Mouse (Mus musculus) bone marrow macrophage, adult 2 months (primary cell): ENCODE measurements around the gene Nhlrc2. TPM values are rescaled to one million over a fixed set of nuclear protein-coding genes. Genes with fewer than 3 reads are reported as not detected.

Experiments
- H3K27ac ChIP-seq: 2 replicates; pipeline ENCODE4 v1.5.1; 2012; ENCODE audit warnings: low read depth, low read length; ENCODE audit not compliant: insufficient read depth
- H3K4me1 ChIP-seq: 2 replicates; pipeline ENCODE4 v1.6.1; 2012; ENCODE audit warnings: low read length; ENCODE audit not compliant: control insufficient read depth, insufficient read depth
- H3K4me3 ChIP-seq: 2 replicates; pipeline ENCODE4 v1.5.1; 2012; ENCODE audit warnings: mild to moderate bottlenecking, low read length, moderate library complexity; ENCODE audit not compliant: insufficient read depth
- CTCF ChIP-seq: IDR thresholded peaks from 2 replicates; pipeline ENCODE4 v1.5.1; 2012; ENCODE audit warnings: low read depth, mild to moderate bottlenecking, low read length, moderate library complexity
- POLR2A ChIP-seq: IDR thresholded peaks from 2 replicates; pipeline ENCODE4 v1.6.1; 2012; ENCODE audit warnings: mild to moderate bottlenecking, low read depth, low read length, borderline replicate concordance
- polyA plus RNA-seq: library from polyadenylated mRNA; stranded (reverse); fragments of >200 nt; gene quantifications from 2 replicates; pipeline ENCODE4 v1.2.4, GENCODE M21; 2012; ENCODE audit not compliant: missing spikeins, insufficient read depth, insufficient read length

Nhlrc2 gene
- polyA plus RNA-seq, 1 experiment, result 11.3 TPM

DNA sequence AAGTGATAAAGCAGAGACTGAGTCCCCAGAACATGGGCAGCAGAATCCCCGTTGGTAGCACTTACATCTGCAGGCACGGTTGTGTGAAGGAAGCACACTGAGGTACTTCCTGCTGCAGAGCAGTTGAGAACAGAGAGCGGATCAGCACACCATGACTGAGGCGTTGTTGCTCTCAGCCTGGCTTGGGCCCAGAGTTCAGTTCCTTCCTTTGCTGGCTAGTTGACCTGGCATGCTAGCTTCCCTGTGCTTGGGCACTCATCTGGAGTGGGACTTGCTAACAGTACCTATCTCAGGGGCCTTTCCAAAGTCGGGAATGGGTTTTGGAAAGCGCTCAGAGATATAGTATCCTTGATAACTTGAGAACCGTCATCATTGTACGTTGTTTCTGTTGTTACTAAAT is 38.3 kb downstream of the Nhlrc2 start:
- H3K4me1 ChIP-seq, result peaks cover 11% of the 10 kb centered on the region
- no peak overlapping the region for H3K27ac ChIP-seq
- H3K4me3 ChIP-seq, result no peak overlapping the region
- no peak for TF ChIP-seq CTCF

DNA sequence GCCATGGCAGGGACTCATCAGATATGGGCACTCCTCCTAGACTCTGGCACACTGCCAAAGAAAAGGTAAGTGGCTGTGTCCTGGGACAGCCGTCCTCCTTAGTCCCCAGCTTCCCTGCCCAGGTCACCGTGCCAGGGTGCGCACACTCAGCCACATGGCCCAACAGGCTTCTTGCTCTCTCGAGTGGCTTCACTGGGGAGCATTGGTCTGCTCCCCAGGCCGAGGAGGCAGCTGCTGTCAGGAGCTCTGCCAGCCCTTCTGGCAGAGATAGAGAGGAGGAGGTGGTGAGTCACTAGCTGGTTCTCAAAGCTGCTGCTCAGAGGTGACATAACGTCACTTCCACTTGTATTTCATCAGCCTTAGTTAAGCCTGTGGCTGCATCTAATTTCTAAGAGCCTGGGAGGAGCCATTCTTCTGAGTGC is 40.2 kb downstream of the Nhlrc2 start:
- Histone ChIP-seq H3K4me1 (peaks cover 11% of the 10 kb centered on the region), H3K27ac (no peak overlapping the region), H3K4me3 (no peak overlapping the region)
- TF ChIP-seq CTCF (no peak), POLR2A (no peak)

DNA sequence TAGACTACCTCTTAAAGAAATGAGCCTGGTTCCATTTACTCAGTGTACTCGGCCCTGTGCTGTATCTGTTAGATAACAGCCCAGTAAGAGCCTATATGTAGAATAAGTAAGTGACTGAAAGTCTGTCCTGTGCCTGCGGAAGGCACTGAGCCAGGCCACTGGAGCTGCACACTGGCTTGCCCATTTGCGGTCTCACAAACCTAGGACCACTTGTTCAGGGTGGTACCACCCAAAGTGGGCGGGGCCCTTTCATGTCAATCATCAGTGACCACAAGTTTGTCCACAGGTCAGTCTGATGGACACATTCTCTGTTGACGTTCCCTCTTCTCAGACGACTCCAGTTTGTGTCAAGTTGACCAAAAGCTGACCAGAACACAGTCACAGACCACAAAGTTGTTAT is 40.9 kb downstream of the Nhlrc2 start:
- Histone ChIP-seq H3K4me3 (no peak overlapping the region), H3K27ac (no peak overlapping the region), H3K4me1 (peaks cover 11% of the 10 kb centered on the region)
- TF ChIP-seq POLR2A (no peak), CTCF (no peak)

DNA sequence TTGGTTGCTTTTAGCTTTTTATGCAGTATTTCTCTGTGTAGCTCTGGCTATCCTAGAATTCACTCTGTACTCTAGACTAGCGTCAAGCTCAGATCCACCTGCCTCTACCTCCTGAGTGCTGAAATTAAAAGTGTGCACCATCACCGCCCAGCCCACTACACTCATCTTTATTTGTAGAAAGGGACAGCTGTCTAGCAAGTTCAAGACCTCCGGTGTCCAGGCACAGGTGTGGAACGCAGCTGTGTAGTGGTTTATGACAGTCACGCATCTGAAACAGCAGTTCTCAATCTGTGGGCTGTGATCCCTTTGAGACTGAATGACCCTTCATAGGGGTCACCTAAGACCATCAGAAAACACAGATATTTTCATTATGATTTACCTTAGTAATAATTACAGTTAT is 41.4 kb downstream of the Nhlrc2 start:
- peaks cover 11% of the 10 kb centered on the region for H3K4me1 ChIP-seq
- TF ChIP-seq CTCF (no peak), POLR2A (no peak)
- no peak overlapping the region for H3K4me3 ChIP-seq
- H3K27ac ChIP-seq, result no peak overlapping the region

DNA sequence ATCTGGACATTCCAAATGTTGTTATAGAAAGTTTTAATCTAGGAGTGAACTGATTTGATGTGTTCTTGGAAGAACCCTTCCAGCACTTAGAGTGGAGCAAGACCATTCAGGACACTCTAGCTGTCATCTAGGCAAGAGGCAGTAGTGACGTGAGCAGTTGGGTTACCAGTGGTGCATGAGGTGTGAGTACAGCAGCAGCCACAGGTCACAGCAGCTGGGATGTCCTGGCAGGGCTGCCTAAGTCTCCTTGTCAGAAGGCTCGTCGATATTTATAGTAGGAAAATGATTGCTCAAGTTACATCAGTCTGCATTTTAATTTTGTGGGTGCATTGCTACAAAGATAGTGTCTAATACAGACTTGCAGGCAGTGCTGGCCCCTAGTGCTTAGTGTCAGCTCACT is 42.2 kb downstream of the Nhlrc2 start:
- no peak for TF ChIP-seq POLR2A
- TF ChIP-seq CTCF, result no peak

DNA sequence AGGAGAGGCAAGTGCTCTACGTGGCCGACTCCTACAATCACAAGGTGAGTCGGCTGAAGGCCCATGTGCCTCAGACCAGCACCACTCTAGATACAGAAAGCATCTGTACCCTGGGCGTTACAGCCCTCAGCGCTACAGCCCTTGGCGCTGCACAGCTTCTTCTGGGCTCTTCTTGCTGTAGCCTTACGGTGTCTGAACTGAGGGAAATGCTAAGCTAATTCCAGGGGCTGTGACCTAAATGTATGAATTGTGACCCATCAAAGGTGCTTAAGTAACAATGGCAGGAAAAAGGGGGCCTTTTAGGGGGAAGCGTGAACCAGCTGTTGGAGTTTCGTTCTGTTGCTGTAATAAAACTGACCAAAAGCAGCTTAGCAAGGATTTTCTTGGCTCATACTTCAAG is 44.4 kb downstream of the Nhlrc2 start:
- H3K4me3 ChIP-seq, result no peak overlapping the region
- no peak overlapping the region for H3K27ac ChIP-seq
- TF ChIP-seq POLR2A, result no peak
- TF ChIP-seq CTCF, result no peak
- peaks cover 9% of the 10 kb centered on the region for H3K4me1 ChIP-seq

More for the DNA sequence above, 42.2 kb downstream of the Nhlrc2 start:
- H3K27ac ChIP-seq, result no peak overlapping the region
- peaks cover 11% of the 10 kb centered on the region for H3K4me1 ChIP-seq
- no peak overlapping the region for H3K4me3 ChIP-seq

DNA sequence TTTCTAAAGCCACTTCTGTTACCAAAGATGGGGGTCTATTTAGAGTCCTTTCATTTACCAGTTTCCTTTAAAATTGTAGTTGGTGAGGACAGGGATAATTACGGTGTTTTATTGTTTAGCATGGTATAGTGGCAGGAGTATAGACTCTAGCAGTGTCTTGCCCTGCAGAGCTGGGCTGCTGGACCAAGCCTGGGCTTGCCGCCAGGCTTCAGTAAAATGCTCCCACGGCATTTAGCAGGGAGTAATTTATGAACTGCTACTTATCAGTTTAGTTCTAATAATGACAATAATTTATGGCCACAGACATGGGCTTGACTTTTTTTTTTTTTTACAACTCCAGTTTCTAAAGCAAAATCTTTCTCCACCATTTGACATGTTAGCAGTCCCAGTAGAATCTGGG is 51.9 kb downstream of the Nhlrc2 start:
- Histone ChIP-seq H3K4me3 (no peak overlapping the region), H3K27ac (no peak overlapping the region), H3K4me1 (no peaks in the 10 kb centered on the region)
- no peak for TF ChIP-seq CTCF
- no peak for TF ChIP-seq POLR2A

DNA sequence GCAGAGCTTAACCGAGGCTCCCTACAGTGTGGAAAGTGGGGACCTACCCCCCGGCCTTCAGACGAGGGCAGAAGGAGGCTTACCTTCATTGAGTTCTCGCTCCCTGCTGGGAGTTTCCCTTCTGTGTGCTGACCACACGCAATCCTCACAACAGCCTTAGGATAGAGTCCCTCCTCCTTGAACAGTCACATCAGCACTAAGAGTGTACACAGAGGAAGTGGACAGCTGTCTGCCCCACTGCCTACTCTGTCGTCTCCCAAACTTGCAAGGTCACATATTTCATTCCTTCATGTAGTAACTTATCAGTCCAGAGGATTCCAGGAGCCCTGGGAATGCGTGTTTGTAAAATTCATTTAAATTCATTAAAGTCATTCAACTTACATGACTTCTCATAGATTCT is 52.7 kb downstream of the Nhlrc2 start:
- H3K4me3 ChIP-seq, result no peak overlapping the region
- H3K4me1 ChIP-seq, result no peaks in the 10 kb centered on the region
- no peak for TF ChIP-seq CTCF
- no peak overlapping the region for H3K27ac ChIP-seq

DNA sequence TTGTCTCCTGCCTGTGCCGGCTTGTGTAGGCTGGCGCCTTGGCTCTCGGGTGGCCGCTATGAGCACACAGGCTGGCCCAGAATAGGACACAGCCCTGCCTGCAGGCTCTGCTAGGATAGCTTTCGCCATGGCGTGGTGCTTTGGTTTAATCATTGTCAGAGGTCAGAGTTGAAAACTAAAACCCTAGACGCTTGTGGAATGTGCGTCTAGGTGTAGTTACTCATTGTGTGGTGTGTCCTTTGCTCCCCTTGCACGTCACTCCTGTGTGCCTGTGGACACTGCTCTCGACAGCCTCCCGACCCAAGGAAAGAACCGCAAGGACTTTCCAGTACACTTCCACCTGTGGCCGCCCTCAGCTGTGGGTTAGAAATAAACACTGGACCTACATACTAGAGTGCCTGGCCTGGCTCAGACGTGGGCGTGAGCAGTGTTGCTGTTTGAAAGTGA is 53.9 kb downstream of the Nhlrc2 start:
- H3K4me3 ChIP-seq, result no peak overlapping the region
- no peak overlapping the region for H3K27ac ChIP-seq
- no peaks in the 10 kb centered on the region for H3K4me1 ChIP-seq
- TF ChIP-seq CTCF, result no peak
- TF ChIP-seq POLR2A, result no peak

DNA sequence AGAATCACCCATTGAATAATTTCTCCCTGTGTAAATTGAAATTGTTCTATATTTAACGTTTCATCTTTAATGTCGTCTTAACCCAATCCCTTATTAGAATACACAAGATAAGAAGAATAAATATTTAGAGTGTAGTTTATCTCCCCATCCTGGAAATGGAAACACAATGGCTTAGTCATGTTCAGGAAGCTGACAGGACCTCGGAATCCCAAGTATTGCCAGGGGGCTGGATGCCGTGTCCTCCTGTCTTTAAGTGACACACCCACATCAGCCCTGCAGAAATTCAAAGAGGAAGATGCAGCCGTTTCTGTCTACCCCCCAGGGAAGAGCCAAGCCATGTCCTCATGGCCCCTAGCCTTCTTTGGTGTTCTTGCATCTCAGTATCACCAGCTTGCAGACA is 60.9 kb downstream of the Nhlrc2 start:
- no peaks in the 10 kb centered on the region for H3K4me1 ChIP-seq
- no peak overlapping the region for H3K4me3 ChIP-seq
- no peak for TF ChIP-seq CTCF
- TF ChIP-seq POLR2A, result no peak
- H3K27ac ChIP-seq, result no peak overlapping the region

DNA sequence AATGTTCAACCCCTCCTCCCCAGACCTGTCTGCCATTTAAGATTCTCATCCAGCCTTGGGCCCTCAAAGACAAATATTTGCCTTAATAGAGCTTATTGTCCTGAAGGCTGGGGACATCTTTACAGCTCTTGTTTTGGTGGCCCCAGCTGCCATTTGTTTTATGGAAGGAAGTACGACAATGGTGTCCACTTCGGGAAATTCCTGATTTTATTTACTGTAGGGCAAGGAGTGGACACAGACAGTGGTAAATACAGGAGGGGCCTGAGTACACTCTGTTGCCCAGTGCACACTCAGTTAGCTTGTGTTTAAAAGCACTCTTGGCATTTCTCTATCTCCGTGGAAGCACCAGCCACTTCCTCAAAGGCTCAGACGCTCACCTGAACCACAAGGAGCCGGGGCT is 66.1 kb downstream of the Nhlrc2 start:
- Histone ChIP-seq H3K4me3 (no peak overlapping the region), H3K4me1 (no peaks in the 10 kb centered on the region), H3K27ac (no peak overlapping the region)
- TF ChIP-seq POLR2A, result no peak
- TF ChIP-seq CTCF, result no peak
